Mouse (Mus musculus) heart, embryonic 13.5 days (tissue): ENCODE measurements around the gene Slc34a1. TPM values are rescaled to one million over a fixed set of nuclear protein-coding genes. Genes with fewer than 3 reads are reported as not detected.
A peak's percentile ranks its signal among the peaks of the same experiment; 100 is the strongest.

Source experiments
- ATAC-seq: fragments of 200-750 bp; cut with Nextera tagmentation; 2 replicates; pipeline ENCODE4 v1.8.0; 2017; ENCODE audit warnings: moderate TSS enrichment; ENCODE audit not compliant: insufficient number of reproducible peaks, low FRiP score, low TSS enrichment; ENCODE audit errors: extremely low read depth
- H3K27ac ChIP-seq: fragments of 300-500 bp; sonication (generic); replicated peaks from 2 replicates; pipeline ENCODE4 v1.5.1; 2015; ENCODE audit warnings: moderate library complexity, mild to moderate bottlenecking, inconsistent platforms
- H3K27me3 ChIP-seq: fragments of 300-500 bp; sonication (generic); replicated peaks from 2 replicates; pipeline ENCODE4 v1.6.1; 2015; ENCODE audit warnings: mild to moderate bottlenecking, inconsistent platforms
- H3K36me3 ChIP-seq: fragments of 300-500 bp; sonication (generic); 2 replicates; pipeline ENCODE4 v1.6.1; 2015; ENCODE audit warnings: mild to moderate bottlenecking, inconsistent platforms
- H3K4me1 ChIP-seq: fragments of 300-500 bp; sonication (generic); 2 replicates; pipeline ENCODE4 v1.6.1; 2015; ENCODE audit warnings: inconsistent platforms
- H3K4me2 ChIP-seq: fragments of 300-500 bp; sonication (generic); 2 replicates; pipeline ENCODE4 v1.6.1; 2015; ENCODE audit warnings: inconsistent platforms, mild to moderate bottlenecking, moderate library complexity
- H3K4me3 ChIP-seq: fragments of 300-500 bp; sonication (generic); 2 replicates; pipeline ENCODE4 v1.5.1; 2015; ENCODE audit warnings: moderate library complexity, mild to moderate bottlenecking, inconsistent platforms
- H3K9ac ChIP-seq: fragments of 300-500 bp; sonication (generic); 2 replicates; pipeline ENCODE4 v1.6.1; 2015; ENCODE audit warnings: inconsistent platforms, mild to moderate bottlenecking, moderate library complexity
- H3K9me3 ChIP-seq: fragments of 300-500 bp; sonication (generic); 2 replicates; pipeline ENCODE4 v1.6.1; 2016; ENCODE audit warnings: inconsistent platforms
- WGBS: fragments of 180-500 bp; shearing (Covaris S2); methylation state at CpG from one replicate; pipeline ENCODE4 v1.1.7; 2015; ENCODE audit warnings: mixed read lengths; 5-methylcytosine and 5-hydroxymethylcytosine counted together
- polyA plus RNA-seq: library from polyadenylated mRNA; unstranded; fragments of >200 nt; fragmentation: Nextera tagmentation; extraction: Ambion mirVana; gene quantifications from 2 replicates; pipeline ENCODE4 v1.2.1, GENCODE M21; 2015

Gene Slc34a1
- polyA plus RNA-seq, 1 experiment from 2014 or later = not detected

DNA sequence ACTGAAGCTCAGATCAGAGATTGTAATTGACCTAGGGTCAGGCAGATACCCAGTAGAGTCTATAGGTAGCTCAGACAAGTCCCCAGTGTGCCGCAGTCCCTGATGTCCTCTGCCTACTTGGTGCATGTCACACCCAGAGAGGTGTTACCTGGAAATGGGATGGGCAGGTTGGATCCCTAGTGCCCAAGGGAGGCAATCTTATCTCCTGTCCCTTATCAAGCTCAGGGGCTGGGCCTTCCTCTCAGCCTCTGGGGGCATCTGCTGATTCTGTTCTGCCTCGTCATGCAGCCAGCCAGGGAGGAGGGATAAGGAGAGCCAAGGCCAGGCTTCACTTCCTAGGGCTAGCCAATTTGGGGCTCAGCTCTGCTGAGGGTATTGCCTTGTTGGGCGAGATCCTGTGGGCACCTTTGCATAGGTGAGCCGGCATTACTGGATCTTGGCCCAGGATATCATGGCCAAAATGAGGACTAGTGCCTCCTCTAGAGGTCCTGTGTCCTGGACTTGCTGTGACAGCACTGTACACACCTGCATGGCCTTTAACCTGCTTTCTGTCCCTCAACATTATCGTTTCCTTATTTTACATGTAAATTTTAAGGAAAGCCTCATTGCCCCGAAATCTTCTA, 48.6 kb downstream of the Slc34a1 start:
- no peak for ATAC-seq
- H3K4me1 ChIP-seq = peaks cover 38% of the 10 kb centered on the region
- no peaks in the 10 kb centered on the region for H3K27me3 ChIP-seq
- H3K4me3 ChIP-seq = peak overlapping the region; percentile 90
- no peaks in the 10 kb centered on the region for H3K9me3 ChIP-seq
- peak overlapping the region; percentile 73 for H3K4me2 ChIP-seq
- H3K36me3 ChIP-seq = peaks cover 26% of the 10 kb centered on the region
- peak overlapping the region; percentile 96 for H3K9ac ChIP-seq
- no peak overlapping the region; the same call in 1 of the 2 replicates for H3K27ac ChIP-seq
- WGBS = 66% methylated on average over 6 of the region's 6 CpGs

GRCm38 (mm10) chr13:55447543-55447943, 49.6 kb downstream of the Slc34a1 start:
- H3K4me1 ChIP-seq = peaks cover 38% of the 10 kb centered on the region
- H3K9ac ChIP-seq = peak overlapping the region; percentile 96
- no peak for ATAC-seq
- WGBS = 35% methylated on average over 3 of the region's 3 CpGs
- H3K9me3 ChIP-seq = no peaks in the 10 kb centered on the region
- no peak overlapping the region for H3K27ac ChIP-seq
- peak overlapping the region; percentile 73 for H3K4me2 ChIP-seq
- no peak overlapping the region for H3K4me3 ChIP-seq
- H3K36me3 ChIP-seq = peaks cover 35% of the 10 kb centered on the region
- no peaks in the 10 kb centered on the region for H3K27me3 ChIP-seq

GRCm38 (mm10) chr13:55448131-55448530, 50.1 kb downstream of the Slc34a1 start:
- Histone ChIP-seq H3K4me3 (no peak overlapping the region), H3K36me3 (peaks cover 41% of the 10 kb centered on the region), H3K9me3 (no peaks in the 10 kb centered on the region), H3K27me3 (no peaks in the 10 kb centered on the region), H3K4me1 (peaks cover 38% of the 10 kb centered on the region), H3K4me2 (no peak overlapping the region), H3K27ac (no peak overlapping the region), H3K9ac (no peak overlapping the region)
- ATAC-seq = no peak
- WGBS = 91% methylated on average over 5 of the region's 5 CpGs

DNA sequence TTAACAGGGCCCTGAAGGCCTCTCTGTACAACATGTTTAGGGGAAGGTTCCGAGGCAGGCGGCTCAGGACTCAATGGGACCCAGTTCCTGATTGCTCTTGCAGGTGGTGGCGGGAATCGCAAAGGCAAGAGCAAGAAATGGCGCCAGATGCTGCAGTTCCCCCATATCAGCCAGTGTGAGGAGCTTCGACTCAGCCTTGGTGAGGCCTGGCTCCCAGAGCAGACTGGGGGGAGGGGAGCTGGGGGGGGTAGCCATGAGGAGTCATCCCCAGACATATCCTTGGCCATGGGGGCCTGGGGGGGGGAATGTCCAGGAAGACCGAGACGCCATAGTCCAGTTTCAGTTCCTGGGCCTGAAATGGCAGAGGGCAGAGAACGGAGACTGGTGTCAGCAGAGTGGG, 51.2 kb downstream of the Slc34a1 start:
- Histone ChIP-seq H3K4me1 (peaks cover 32% of the 10 kb centered on the region), H3K4me2 (no peak overlapping the region), H3K9ac (no peak overlapping the region), H3K36me3 (peaks cover 51% of the 10 kb centered on the region), H3K4me3 (no peak overlapping the region), H3K27me3 (no peaks in the 10 kb centered on the region), H3K9me3 (no peaks in the 10 kb centered on the region), H3K27ac (no peak overlapping the region)
- no peak for ATAC-seq
- 94% methylated on average over 9 of the region's 9 CpGs for WGBS

GRCm38 (mm10) chr13:55449679-55450441, 51.9 kb downstream of the Slc34a1 start:
- Histone ChIP-seq H3K9ac (no peak overlapping the region), H3K4me3 (no peak overlapping the region), H3K27ac (no peak overlapping the region), H3K9me3 (no peaks in the 10 kb centered on the region), H3K36me3 (peaks cover 58% of the 10 kb centered on the region), H3K4me1 (peaks cover 32% of the 10 kb centered on the region), H3K4me2 (no peak overlapping the region), H3K27me3 (no peaks in the 10 kb centered on the region)
- ATAC-seq = no peak
- 90% methylated on average over 17 of the region's 17 CpGs for WGBS

DNA sequence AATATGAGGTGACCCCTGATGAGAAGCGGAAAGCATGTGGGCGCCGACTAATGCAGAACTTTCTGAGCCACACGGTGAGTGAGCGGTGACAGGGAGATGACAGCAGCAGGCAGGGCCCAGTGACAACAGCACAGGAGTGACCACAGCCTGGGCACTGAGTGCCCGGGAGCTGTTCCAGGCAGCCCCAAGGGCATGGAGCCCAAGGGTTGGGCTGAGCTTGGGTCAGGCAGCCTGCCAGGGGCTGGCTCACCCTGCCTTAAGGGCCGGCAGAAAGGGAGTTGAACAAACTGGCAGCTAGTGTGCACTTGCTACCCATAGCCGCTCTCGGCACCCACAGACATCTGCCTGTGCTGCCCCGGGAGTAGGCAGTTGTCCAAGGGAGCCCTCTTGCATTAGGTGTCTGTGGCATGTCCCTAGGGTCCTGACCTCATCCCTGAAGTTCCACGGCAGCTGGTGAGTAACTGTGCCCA, 52.6 kb downstream of the Slc34a1 start:
- Histone ChIP-seq H3K9ac (no peak overlapping the region), H3K27ac (no peak overlapping the region), H3K4me2 (no peak overlapping the region), H3K9me3 (no peaks in the 10 kb centered on the region), H3K27me3 (no peaks in the 10 kb centered on the region), H3K36me3 (peaks cover 65% of the 10 kb centered on the region), H3K4me3 (no peak overlapping the region), H3K4me1 (peaks cover 32% of the 10 kb centered on the region)
- ATAC-seq = no peak
- 68% methylated on average over 11 of the region's 11 CpGs for WGBS

DNA sequence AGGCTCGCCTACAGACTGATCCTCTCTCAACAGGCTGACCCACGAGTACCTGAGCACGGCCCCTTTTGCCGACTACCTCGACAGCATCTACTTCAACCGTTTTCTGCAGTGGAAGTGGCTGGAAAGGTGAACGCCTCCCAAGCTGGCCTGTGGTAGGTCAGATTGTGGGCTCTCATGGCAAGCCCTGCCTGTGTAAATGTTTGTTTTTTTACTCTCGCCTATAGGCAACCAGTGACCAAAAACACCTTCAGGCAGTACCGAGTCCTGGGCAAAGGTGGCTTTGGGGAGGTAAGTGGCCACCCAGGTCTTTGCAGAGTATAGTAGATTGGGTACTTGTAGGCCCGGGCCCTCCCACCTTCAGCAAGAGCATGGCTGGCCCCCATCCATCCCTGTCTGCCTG, 53.3 kb downstream of the Slc34a1 start:
- no peak overlapping the region for H3K27ac ChIP-seq
- H3K4me3 ChIP-seq = no peak overlapping the region
- H3K9ac ChIP-seq = no peak overlapping the region
- no peaks in the 10 kb centered on the region for H3K27me3 ChIP-seq
- H3K4me1 ChIP-seq = peaks cover 26% of the 10 kb centered on the region
- no peaks in the 10 kb centered on the region for H3K9me3 ChIP-seq
- 89% methylated on average over 10 of the region's 10 CpGs for WGBS
- no peak overlapping the region for H3K4me2 ChIP-seq
- peaks cover 72% of the 10 kb centered on the region for H3K36me3 ChIP-seq
- ATAC-seq = no peak

DNA sequence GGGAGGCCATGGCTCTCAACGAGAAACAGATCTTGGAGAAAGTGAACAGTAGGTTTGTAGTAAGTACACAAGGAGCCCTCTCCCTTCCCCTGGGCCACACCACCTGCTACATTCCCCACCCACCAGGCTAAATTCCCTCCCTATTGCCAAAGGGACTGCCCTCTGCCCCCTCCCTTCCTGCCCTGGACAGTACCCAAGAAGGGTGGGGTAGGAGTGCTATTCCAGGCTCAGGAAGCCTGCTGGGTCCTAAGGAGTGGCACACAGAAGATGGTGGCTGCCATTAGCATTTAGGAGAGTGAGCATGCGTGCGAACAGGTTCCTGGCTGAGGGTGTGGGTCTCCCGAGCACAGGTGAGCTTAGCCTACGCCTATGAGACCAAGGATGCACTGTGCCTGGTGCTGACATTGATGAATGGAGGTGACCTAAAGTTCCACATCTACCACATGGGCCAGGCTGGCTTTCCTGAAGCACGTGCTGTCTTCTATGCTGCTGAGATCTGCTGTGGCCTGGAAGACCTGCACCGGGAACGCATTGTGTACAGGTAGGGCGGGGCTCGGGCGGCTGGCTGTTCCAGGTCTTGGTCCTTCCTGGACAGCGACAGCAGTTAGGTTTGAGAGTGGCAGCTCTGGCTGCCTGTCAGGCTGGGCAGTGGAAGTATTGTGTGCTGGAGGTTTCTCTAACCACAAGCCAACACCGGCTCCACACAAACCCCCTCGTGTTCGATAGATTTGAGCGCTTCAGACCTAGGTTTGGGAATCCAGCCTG, 54.0 kb downstream of the Slc34a1 start:
- Histone ChIP-seq H3K4me2 (no peak overlapping the region), H3K9me3 (no peaks in the 10 kb centered on the region), H3K4me1 (peaks cover 19% of the 10 kb centered on the region), H3K9ac (no peak overlapping the region), H3K4me3 (no peak overlapping the region), H3K27me3 (no peaks in the 10 kb centered on the region), H3K36me3 (peaks cover 79% of the 10 kb centered on the region), H3K27ac (no peak overlapping the region)
- ATAC-seq = no peak
- WGBS = 89% methylated on average over 16 of the region's 16 CpGs

DNA sequence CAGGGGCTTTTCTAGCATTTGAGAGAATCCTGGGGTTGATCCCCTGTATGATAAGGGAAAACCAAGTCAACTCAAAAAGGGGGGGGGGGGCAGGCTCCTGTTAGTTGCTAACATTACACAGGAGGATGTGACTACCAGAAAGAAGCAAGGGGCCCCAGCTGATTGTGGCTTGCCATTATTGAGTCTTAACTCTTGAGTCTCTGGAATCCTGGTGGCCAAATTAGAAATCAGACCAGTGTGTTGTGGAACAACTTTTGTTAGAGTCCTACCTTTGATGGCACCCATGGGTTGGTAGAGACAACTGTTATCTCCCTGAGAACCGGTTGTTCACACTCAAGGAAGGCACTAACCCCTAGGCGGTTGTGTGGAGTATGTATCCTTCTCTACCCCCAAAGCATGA, 65.0 kb downstream of the Slc34a1 start:
- H3K4me3 ChIP-seq = no peak overlapping the region
- peaks cover 48% of the 10 kb centered on the region for H3K27me3 ChIP-seq
- H3K4me2 ChIP-seq = no peak overlapping the region
- no peak overlapping the region for H3K9ac ChIP-seq
- no peak for ATAC-seq
- WGBS = 48% methylated on average over 2 of the region's 2 CpGs
- H3K36me3 ChIP-seq = peaks cover 39% of the 10 kb centered on the region
- H3K9me3 ChIP-seq = no peaks in the 10 kb centered on the region
- H3K27ac ChIP-seq = no peak overlapping the region
- H3K4me1 ChIP-seq = peaks cover 20% of the 10 kb centered on the region

DNA sequence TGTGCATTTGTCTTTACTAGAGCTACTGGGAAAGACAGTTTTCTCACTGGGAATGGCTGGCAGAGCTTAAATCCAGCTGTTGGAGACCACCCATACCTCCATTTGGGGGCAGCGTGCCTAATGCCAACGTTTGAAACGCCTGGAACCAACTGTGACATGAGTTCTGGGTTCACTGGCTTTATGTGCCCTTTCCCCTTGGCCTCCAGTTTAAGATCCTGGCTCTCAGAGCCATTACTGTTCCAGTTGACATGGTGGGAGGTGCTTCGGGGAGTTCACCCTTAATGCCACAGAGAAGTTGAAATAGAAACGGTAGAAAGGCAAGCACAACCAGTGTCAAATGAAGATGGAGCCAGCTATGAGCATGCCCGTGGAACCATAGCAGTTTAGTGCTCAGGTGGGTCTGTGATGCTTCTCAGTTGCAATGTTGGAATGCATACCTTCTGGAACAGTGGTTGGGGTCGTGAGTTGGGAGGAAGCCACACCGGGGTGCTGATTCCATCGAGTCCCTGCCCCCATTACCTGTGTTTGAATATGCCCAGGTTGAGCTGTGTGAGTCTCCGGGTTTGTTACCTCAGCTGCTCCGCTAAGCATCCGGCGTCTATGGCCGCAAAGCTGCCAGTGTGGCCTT, 65.5 kb downstream of the Slc34a1 start:
- WGBS = 17% methylated on average over 14 of the region's 14 CpGs
- no peak for ATAC-seq
- Histone ChIP-seq H3K9ac (peak overlapping the region; percentile 85), H3K36me3 (peaks cover 35% of the 10 kb centered on the region), H3K9me3 (no peaks in the 10 kb centered on the region), H3K4me3 (peak overlapping the region; percentile 73), H3K4me1 (peaks cover 20% of the 10 kb centered on the region), H3K27ac (no peak overlapping the region), H3K4me2 (peak overlapping the region; percentile 98), H3K27me3 (peaks cover 53% of the 10 kb centered on the region)
